Mouse (Mus musculus) cerebellum, adult 8-10 months (tissue): ENCODE measurements around the gene Smtnl2.
"Not testable (repeated sequence)": the region's sequence is repeated elsewhere in the genome, so short reads cannot be mapped to it uniquely, and the experiment has no call there.

Experiments
- DNase-seq: peaks from one replicate; pipeline ENCODE4 v3.0.0; 2022

The Smtnl2 gene

GRCm38 (mm10) chr11:72411093-72411921 lies at the start of gene Smtnl2:
Gene Smtnl2 (minus strand): TSS chr11:72411713.
- DNase-seq, result no peak

GRCm38 (mm10) chr11:72458502-72458901 lies 47.0 kb upstream of the Smtnl2 start:
- no peak for DNase-seq

- DNase-seq, result no peak
These were observed 46.5 kb upstream of the Smtnl2 start for GRCm38 (mm10) chr11:72457995-72458496.

- no peak for DNase-seq
These were observed 44.2 kb upstream of the Smtnl2 start for GRCm38 (mm10) chr11:72455694-72456093.

GRCm38 (mm10) chr11:72453105-72453953 lies 41.8 kb upstream of the Smtnl2 start:
- no peak for DNase-seq

GRCm38 (mm10) chr11:72452140-72452665 lies 40.7 kb upstream of the Smtnl2 start:
- DNase-seq, result no peak

- DNase-seq, result no peak
These were observed 36.0 kb upstream of the Smtnl2 start for GRCm38 (mm10) chr11:72447475-72447874.

- DNase-seq, result no peak
These were observed 35.0 kb upstream of the Smtnl2 start for GRCm38 (mm10) chr11:72446311-72447105.

GRCm38 (mm10) chr11:72440965-72441664 lies 29.6 kb upstream of the Smtnl2 start, which contains the start of gene Mybbp1a:
Gene Mybbp1a (plus strand): TSS chr11:72441355.
- DNase-seq, result peak; percentile 99

- not testable (repeated sequence) for DNase-seq
These were observed 29.1 kb upstream of the Smtnl2 start for GRCm38 (mm10) chr11:72440597-72440964.

- no peak for DNase-seq
These were observed 26.9 kb upstream of the Smtnl2 start for GRCm38 (mm10) chr11:72438411-72438810.

- no peak for DNase-seq
These were observed 25.5 kb upstream of the Smtnl2 start for GRCm38 (mm10) chr11:72436756-72437650.

- DNase-seq, result no peak
These were observed 24.8 kb upstream of the Smtnl2 start for GRCm38 (mm10) chr11:72436271-72436670.

- DNase-seq, result no peak
These were observed 24.2 kb upstream of the Smtnl2 start for GRCm38 (mm10) chr11:72435694-72436045.

- DNase-seq, result no peak
These were observed 23.6 kb upstream of the Smtnl2 start, which contains the start of gene Ggt6 for GRCm38 (mm10) chr11:72434963-72435693. Gene Ggt6 (plus strand): TSS chr11:72435526.

GRCm38 (mm10) chr11:72430311-72431068 lies 19.0 kb upstream of the Smtnl2 start:
- not testable (repeated sequence) for DNase-seq

GRCm38 (mm10) chr11:72429288-72429690 lies 17.8 kb upstream of the Smtnl2 start:
- DNase-seq, result peak; percentile 65

GRCm38 (mm10) chr11:72428694-72429093 lies 17.2 kb upstream of the Smtnl2 start:
- peak; percentile 61 for DNase-seq

GRCm38 (mm10) chr11:72426884-72427283 lies 15.4 kb upstream of the Smtnl2 start:
- no peak for DNase-seq
